Mouse (Mus musculus) spleen, adult 2 months (tissue): ENCODE results near the gene Gm21954. TPM values are rescaled to one million over a fixed set of nuclear protein-coding genes. Genes with fewer than 3 reads are reported as not detected.

ENCODE experiments used
- DNase-seq, 2 experiments: peaks; one replicate each; pipeline versions ENCODE4 v3.0.0 to v3.0.0-alpha.2; 2012 to 2021; ENCODE audit warnings: low spot score in 2 of 2, low read depth in 1 of 2
- H3K27ac ChIP-seq: fragments of 200-500 bp; 2 replicates; pipeline ENCODE4 v1.5.1; 2012; ENCODE audit warnings: low read length, inconsistent platforms; ENCODE audit not compliant: insufficient read depth
- H3K27me3 ChIP-seq: fragments of 200-500 bp; 2 replicates; pipeline ENCODE4 v1.6.1; 2012; ENCODE audit warnings: mild to moderate bottlenecking, moderate library complexity, low read length, inconsistent platforms; ENCODE audit not compliant: control insufficient read depth, insufficient read depth
- H3K36me3 ChIP-seq: fragments of 200-500 bp; 2 replicates; pipeline ENCODE4 v1.6.1; 2012; ENCODE audit warnings: mild to moderate bottlenecking, low read length, inconsistent platforms; ENCODE audit not compliant: control insufficient read depth, insufficient read depth
- H3K4me1 ChIP-seq: fragments of 200-500 bp; 2 replicates; pipeline ENCODE4 v1.6.1; 2011; ENCODE audit warnings: inconsistent platforms; ENCODE audit not compliant: control insufficient read depth, insufficient read depth, insufficient read length
- H3K4me3 ChIP-seq: fragments of 200-500 bp; 2 replicates; pipeline ENCODE4 v1.5.1; 2011; ENCODE audit warnings: mild to moderate bottlenecking, inconsistent platforms; ENCODE audit not compliant: insufficient read depth, insufficient read length; ENCODE audit errors: extremely low read depth
- CTCF ChIP-seq: fragments of 200-500 bp; IDR thresholded peaks from 2 replicates; pipeline ENCODE4 v1.5.1; 2011; ENCODE audit warnings: mild to moderate bottlenecking, inconsistent platforms; ENCODE audit not compliant: insufficient read depth, insufficient read length, insufficient replicate concordance; ENCODE audit errors: extremely low read depth
- POLR2A ChIP-seq: fragments of 200-500 bp; IDR thresholded peaks from 2 replicates; pipeline ENCODE4 v1.6.1; 2011; ENCODE audit warnings: low read depth, low read length, inconsistent platforms
- WGBS: fragments of 180-500 bp; shearing (Covaris S2); methylation state at CpG from one replicate; pipeline ENCODE4 v1.1.7; 2018; 5-methylcytosine and 5-hydroxymethylcytosine counted together
- polyA plus RNA-seq: library from polyadenylated mRNA; depleted of rRNA; stranded (reverse); fragments of >200 nt; gene quantifications from 2 replicates; pipeline ENCODE4 v1.2.3, GENCODE M21; 2012

Gm21954 gene
- polyA plus RNA-seq, 1 experiment = not detected

- WGBS = 84% methylated on average over 8 of the region's 8 CpGs
- Histone ChIP-seq H3K4me1 (no peaks in the 10 kb centered on the region), H3K4me3 (no peak overlapping the region), H3K27me3 (no peaks in the 10 kb centered on the region), H3K27ac (no peak overlapping the region), H3K36me3 (no peaks in the 10 kb centered on the region)
- DNase-seq = no peak
- TF ChIP-seq CTCF (no peak), POLR2A (no peak)
Observed at GRCm38 (mm10) chr3:55465785-55466184, 6.2 kb downstream of the Gm21954 start.

DNA sequence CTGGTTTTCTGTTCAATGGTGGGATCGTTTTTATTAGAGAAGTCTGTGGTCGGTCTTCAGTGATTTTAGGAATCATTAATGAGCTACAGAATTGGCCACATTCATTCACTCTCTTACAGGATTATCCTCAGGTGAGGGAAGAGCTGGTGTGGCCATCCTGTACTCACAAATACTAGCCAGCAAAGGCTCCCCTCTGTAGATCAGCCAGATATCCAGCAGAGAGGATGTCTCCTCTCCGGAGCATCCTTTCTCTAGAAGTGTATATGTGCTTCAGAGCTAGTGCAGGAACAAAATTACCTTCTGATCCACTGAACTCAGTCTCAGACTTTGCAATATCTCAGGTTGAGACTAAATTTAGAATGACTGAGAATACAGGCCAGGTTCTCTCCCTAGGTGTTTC lies 7.8 kb downstream of the Gm21954 start:
- WGBS = 86% methylated on average over 3 of the region's 3 CpGs
- no peak for DNase-seq
- TF ChIP-seq POLR2A (no peak), CTCF (no peak)

GRCm38 (mm10) chr3:55462904-55463668 lies 8.9 kb downstream of the Gm21954 start:
- DNase-seq = no peak
- 91% methylated on average over 4 of the region's 4 CpGs for WGBS
- no peak overlapping the region for H3K4me3 ChIP-seq
- H3K36me3 ChIP-seq = no peaks in the 10 kb centered on the region
- no peak overlapping the region for H3K27ac ChIP-seq
- H3K27me3 ChIP-seq = no peaks in the 10 kb centered on the region
- no peak for TF ChIP-seq POLR2A
- no peak for TF ChIP-seq CTCF
- no peaks in the 10 kb centered on the region for H3K4me1 ChIP-seq

More for the DNA sequence above, 7.8 kb downstream of the Gm21954 start:
- Histone ChIP-seq H3K27ac (no peak overlapping the region), H3K27me3 (no peaks in the 10 kb centered on the region), H3K36me3 (no peaks in the 10 kb centered on the region), H3K4me1 (no peaks in the 10 kb centered on the region), H3K4me3 (no peak overlapping the region)

DNA sequence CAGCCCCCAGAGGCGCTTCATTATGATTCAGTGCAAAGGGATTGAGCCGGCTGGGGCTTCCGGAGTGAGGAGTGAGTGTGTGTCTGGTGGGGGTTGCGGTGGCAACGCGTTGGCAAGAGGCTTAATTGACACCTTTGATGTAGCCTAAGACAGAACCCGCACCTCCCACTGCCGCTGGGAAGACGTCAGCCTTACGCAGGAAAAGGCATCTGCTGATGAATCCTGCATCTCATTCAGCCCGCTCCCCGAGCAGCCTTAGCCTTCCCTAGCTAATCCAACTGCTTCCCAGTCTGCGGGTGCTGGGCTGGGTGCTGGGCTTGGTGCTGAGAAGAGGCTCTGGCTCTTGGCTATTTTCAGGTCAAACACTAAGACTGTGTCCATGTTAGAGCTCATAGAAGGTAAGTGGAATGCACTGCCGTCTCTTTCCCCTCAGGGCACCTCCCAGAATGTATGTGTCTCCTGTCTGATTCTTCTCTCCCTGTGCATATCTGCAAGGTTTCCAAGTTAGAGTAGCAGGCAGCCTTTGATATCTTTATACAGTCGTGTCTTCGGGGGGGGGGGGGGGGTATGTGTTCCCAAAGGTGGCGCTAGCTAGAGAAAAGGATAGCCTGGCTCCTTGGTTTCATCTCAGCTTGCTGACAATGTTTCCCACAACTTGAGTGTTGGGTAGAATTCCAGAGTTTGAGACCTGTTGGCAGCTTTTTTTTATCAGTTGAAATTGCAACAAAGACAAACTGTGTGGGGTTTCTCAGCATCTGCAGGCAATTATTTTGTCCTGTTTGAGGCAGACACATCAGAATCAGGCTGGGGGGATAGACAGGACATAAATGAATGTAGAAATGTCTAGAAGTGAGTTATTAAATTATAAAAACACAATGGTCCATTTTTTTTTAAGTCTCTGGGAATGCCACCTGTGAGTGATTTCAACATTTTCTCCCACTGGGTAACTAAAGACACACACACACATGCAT lies 10.0 kb downstream of the Gm21954 start:
- DNase-seq = peak in 1 of 2 experiments; percentile 1
- Histone ChIP-seq H3K4me3 (no peak overlapping the region), H3K27me3 (no peaks in the 10 kb centered on the region), H3K36me3 (no peaks in the 10 kb centered on the region), H3K4me1 (no peaks in the 10 kb centered on the region), H3K27ac (no peak overlapping the region)
- 9% methylated on average over 17 of the region's 17 CpGs for WGBS
- TF ChIP-seq POLR2A (no peak), CTCF (no peak)

GRCm38 (mm10) chr3:55461092-55461491 lies 10.9 kb downstream of the Gm21954 start:
- no peaks in the 10 kb centered on the region for H3K36me3 ChIP-seq
- no peak overlapping the region for H3K4me3 ChIP-seq
- no peak for DNase-seq
- WGBS = 89% methylated on average over 3 of the region's 3 CpGs
- H3K4me1 ChIP-seq = no peaks in the 10 kb centered on the region
- no peaks in the 10 kb centered on the region for H3K27me3 ChIP-seq
- TF ChIP-seq POLR2A = no peak
- TF ChIP-seq CTCF = no peak
- no peak overlapping the region for H3K27ac ChIP-seq

- WGBS = 85% methylated on average over 2 of the region's 2 CpGs
- TF ChIP-seq CTCF (no peak), POLR2A (no peak)
- Histone ChIP-seq H3K4me1 (no peaks in the 10 kb centered on the region), H3K36me3 (no peaks in the 10 kb centered on the region), H3K27me3 (no peaks in the 10 kb centered on the region), H3K27ac (no peak overlapping the region), H3K4me3 (no peak overlapping the region)
- DNase-seq = no peak
Observed at GRCm38 (mm10) chr3:55452464-55452863, 19.5 kb downstream of the Gm21954 start.

DNA sequence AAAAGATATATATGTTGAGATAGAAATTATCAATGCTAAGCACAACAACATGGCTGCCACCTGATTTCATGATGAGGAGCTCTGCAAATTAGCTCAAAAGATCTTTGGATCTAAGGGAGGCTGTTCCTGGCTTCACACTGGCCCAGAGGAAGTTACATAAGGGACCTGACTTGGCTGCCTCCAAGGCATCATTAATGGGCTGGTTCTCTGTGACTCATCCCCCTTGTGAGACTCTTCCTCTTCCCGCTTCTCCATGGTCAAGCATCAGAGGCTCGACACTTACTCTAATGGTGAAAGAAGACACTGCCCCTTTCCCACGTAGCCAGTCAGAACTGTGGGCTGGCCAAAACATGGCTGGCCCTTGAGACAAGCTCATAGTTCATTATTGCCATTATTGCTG lies 20.1 kb downstream of the Gm21954 start:
- Histone ChIP-seq H3K36me3 (no peaks in the 10 kb centered on the region), H3K4me3 (no peak overlapping the region), H3K27me3 (no peaks in the 10 kb centered on the region), H3K27ac (no peak overlapping the region), H3K4me1 (no peaks in the 10 kb centered on the region)
- no peak for TF ChIP-seq CTCF
- no peak for TF ChIP-seq POLR2A
- WGBS = 69% methylated on average over 3 of the region's 3 CpGs
- DNase-seq = no peak
